Mouse (Mus musculus) liver, embryonic 14.5 days (tissue): Measurements from ENCODE around the gene Dlgap4. TPM values are rescaled to one million over a fixed set of nuclear protein-coding genes. Genes with fewer than 3 reads are reported as not detected.

Experiments used
- ATAC-seq: fragments of 200-750 bp; cut with Nextera tagmentation; 2 replicates; pipeline ENCODE4 v1.8.0; 2017; ENCODE audit warnings: moderate number of reproducible peaks, mild to moderate bottlenecking, moderate library complexity; ENCODE audit not compliant: insufficient read depth
- DNase-seq, 3 experiments: peaks; one replicate each; pipeline ENCODE4 v3.0.0-alpha.2; 2012 to 2013; ENCODE audit warnings: low read depth in 3 of 3, low spot score in 3 of 3
- H3K27ac ChIP-seq: fragments of 300-500 bp; sonication (generic); 2 replicates; pipeline ENCODE4 v1.5.1; 2014; ENCODE audit warnings: moderate library complexity, mild to moderate bottlenecking, control low read depth, inconsistent platforms
- H3K27me3 ChIP-seq: fragments of 300-500 bp; sonication (generic); 2 replicates; pipeline ENCODE4 v1.6.1; 2014; ENCODE audit warnings: mild to moderate bottlenecking, low read length, moderate library complexity; ENCODE audit not compliant: control insufficient read depth, insufficient read depth
- H3K36me3 ChIP-seq: fragments of 300-500 bp; sonication (generic); replicated peaks from 2 replicates; pipeline ENCODE4 v1.6.1; 2014; ENCODE audit warnings: low read depth; ENCODE audit not compliant: control insufficient read depth, insufficient read depth
- H3K4me1 ChIP-seq, 2 experiments: fragments of 200-500 bp in 1 of 2; fragments of 300-500 bp in 1 of 2; sonication (generic) in 1 of 2; replicated peaks; 2 replicates each; pipeline ENCODE4 v1.6.1; 2012 to 2014; ENCODE audit warnings: antibody characterized with exemption in 1 of 2, inconsistent platforms in 1 of 2, low read length in 1 of 2; ENCODE audit not compliant: control insufficient read depth in 2 of 2, insufficient read depth in 2 of 2
- H3K4me2 ChIP-seq: fragments of 300-500 bp; sonication (generic); 2 replicates; pipeline ENCODE4 v1.6.1; 2014; ENCODE audit warnings: low read depth, mild to moderate bottlenecking, control low read depth, moderate library complexity
- H3K4me3 ChIP-seq, 2 experiments: fragments of 200-500 bp in 1 of 2; fragments of 300-500 bp in 1 of 2; sonication (generic) in 1 of 2; 2 replicates each; pipeline ENCODE4 v1.5.1; 2012 to 2014; ENCODE audit warnings: low read depth in 2 of 2, low read length in 2 of 2, mild to moderate bottlenecking in 2 of 2, control low read depth in 1 of 2, inconsistent platforms in 1 of 2, moderate library complexity in 1 of 2; ENCODE audit not compliant: insufficient read depth in 1 of 2
- H3K9ac ChIP-seq: fragments of 300-500 bp; sonication (generic); replicated peaks from 2 replicates; pipeline ENCODE4 v1.6.1; 2014; ENCODE audit warnings: mild to moderate bottlenecking, control low read depth, moderate library complexity
- H3K9me3 ChIP-seq: fragments of 300-500 bp; sonication (generic); 2 replicates; pipeline ENCODE4 v1.6.1; 2016; ENCODE audit warnings: low read length, mixed read lengths; ENCODE audit not compliant: control insufficient read depth
- CTCF ChIP-seq: IDR thresholded peaks from 2 replicates; pipeline ENCODE4 v1.5.1; 2016; ENCODE audit warnings: antibody characterized with exemption, low read depth, control low read depth
- EP300 ChIP-seq: IDR thresholded peaks from 2 replicates; pipeline ENCODE4 v1.6.1; 2016; ENCODE audit warnings: antibody characterized with exemption, low read depth
- WGBS: fragments of 180-500 bp; shearing (Covaris S2); extraction: QIAGEN DNeasy Blood & Tissue Kit; methylation state at CpG from one replicate; pipeline ENCODE4 v1.1.7; 2014; ENCODE audit not compliant: insufficient replicate concordance; 5-methylcytosine and 5-hydroxymethylcytosine counted together
- polyA plus RNA-seq, 2 experiments: library from polyadenylated mRNA; depleted of rRNA in 1 of 2; stranded (reverse) in 1 of 2; unstranded in 1 of 2; fragments of >200 nt; fragmentation: Nextera tagmentation in 1 of 2; extraction: Ambion mirVana in 1 of 2; gene quantifications; 2 replicates each; pipeline versions ENCODE4 v1.2.1 to v1.2.3; 2012 to 2014

Gene Dlgap4
- polyA plus RNA-seq, 2 experiments: 6.6 to 9.7 TPM

DNA sequence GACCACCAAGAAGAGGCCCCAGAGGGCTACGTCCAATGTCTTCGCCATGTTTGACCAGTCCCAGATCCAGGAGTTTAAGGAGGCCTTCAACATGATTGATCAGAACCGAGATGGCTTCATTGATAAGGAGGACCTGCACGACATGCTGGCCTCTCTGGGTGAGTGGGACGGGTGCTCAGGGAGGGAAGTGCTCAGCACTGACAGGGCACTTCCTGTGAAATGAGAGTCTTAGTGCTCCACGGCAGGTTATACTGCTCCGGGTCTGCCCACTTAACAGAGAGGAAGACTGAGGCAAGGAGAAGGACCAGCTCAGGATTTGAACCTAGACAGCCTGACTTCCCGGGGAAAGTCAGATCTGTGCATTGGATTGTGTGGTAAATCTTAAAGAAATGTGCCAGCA lies 165.1 kb downstream of the Dlgap4 start:
- Histone ChIP-seq H3K4me2 (no peak overlapping the region), H3K27me3 (peaks cover 3% of the 10 kb centered on the region; the same call in 1 of the 2 replicates), H3K36me3 (no peaks in the 10 kb centered on the region), H3K9ac (no peak overlapping the region), H3K9me3 (no peaks in the 10 kb centered on the region), H3K4me3 (no peak overlapping the region), H3K27ac (no peak overlapping the region), H3K4me1 (peaks cover 31 to 42% of the 10 kb centered on the region in 2 experiments)
- WGBS: 58% methylated on average over 8 of the region's 8 CpGs
- ATAC-seq (no peak), DNase-seq (no peak)
- TF ChIP-seq CTCF (no peak), EP300 (no peak)

DNA sequence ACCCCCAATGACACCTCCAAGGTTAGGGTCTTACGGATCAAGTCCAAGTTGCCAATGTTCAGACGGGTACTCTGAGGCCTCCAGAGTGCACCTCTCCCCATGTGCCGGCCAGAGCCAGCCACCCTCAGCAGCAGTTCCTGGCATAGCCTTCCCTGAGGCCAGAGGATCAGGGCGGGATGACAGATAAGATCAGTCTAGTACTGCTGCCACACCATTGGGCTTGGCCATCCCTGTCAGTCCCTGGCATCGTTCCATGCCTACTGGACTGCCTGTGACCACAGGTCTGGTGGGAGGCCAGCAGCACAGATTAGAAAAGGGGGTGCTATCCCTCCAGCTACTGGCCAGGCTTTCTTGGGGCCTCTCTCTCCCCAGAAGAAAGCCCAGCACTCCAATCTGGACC lies 165.5 kb downstream of the Dlgap4 start:
- H3K27me3 ChIP-seq: peaks cover 3% of the 10 kb centered on the region; the same call in 1 of the 2 replicates
- TF ChIP-seq CTCF (no peak), EP300 (no peak)
- DNase-seq: no peak
- H3K27ac ChIP-seq: no peak overlapping the region
- no peak overlapping the region for H3K4me3 ChIP-seq
- H3K9ac ChIP-seq: no peak overlapping the region
- WGBS: 64% methylated on average over 5 of the region's 5 CpGs
- no peaks in the 10 kb centered on the region for H3K36me3 ChIP-seq
- H3K4me1 ChIP-seq: peaks cover 36 to 47% of the 10 kb centered on the region in 2 experiments
- no peak for ATAC-seq
- H3K4me2 ChIP-seq: no peak overlapping the region
- no peaks in the 10 kb centered on the region for H3K9me3 ChIP-seq

DNA sequence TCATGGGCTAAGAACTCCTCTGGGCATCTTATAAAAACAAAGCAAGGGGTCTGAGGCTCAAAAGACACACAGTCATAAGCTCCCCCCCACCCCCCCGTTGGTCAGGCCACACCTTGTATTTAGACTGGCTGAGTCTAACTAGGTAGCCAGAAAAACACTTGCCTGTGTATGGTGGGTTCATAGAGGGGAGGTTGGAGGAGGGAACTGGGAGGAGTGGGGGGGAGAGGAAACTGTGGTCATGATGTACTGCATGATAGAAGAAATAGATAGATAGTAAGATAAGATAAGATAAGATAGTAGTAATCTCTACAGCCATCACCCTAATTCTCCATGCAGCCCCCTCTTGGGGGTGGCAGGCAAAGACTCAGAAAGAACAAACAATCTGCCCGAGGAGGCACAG lies 166.0 kb downstream of the Dlgap4 start:
- TF ChIP-seq EP300 (no peak), CTCF (no peak)
- DNase-seq (no peak), ATAC-seq (no peak)
- no peaks in the 10 kb centered on the region for H3K36me3 ChIP-seq
- no peak overlapping the region for H3K4me2 ChIP-seq
- WGBS: 39% methylated on average over 2 of the region's 2 CpGs
- H3K4me1 ChIP-seq: peaks cover 36 to 52% of the 10 kb centered on the region in 2 experiments
- no peaks in the 10 kb centered on the region for H3K9me3 ChIP-seq
- H3K9ac ChIP-seq: no peak overlapping the region
- peaks cover 3% of the 10 kb centered on the region; the same call in 1 of the 2 replicates for H3K27me3 ChIP-seq
- no peak overlapping the region for H3K4me3 ChIP-seq
- no peak overlapping the region for H3K27ac ChIP-seq

DNA sequence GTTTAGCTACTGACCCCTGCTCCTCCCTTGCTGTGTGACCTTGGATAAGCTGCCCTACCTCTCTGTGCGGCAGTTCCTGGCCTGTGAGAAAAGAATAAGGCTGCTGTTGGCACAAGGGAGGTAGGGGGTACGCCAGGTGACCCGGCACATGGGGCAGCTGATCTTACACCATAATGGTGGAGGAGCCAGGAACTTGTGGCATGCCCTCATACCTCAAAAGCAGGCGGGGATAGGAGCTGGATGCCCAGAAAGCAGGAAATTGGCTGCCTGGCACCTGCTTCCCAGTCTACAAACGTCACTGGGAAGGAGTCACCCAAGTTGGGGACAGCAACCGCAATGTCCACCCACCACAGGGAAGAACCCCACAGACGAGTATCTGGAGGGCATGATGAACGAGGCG lies 166.6 kb downstream of the Dlgap4 start:
- Histone ChIP-seq H3K4me2 (no peak overlapping the region), H3K4me1 (peaks cover 36 to 57% of the 10 kb centered on the region in 2 experiments), H3K27me3 (peaks cover 1% of the 10 kb centered on the region; the same call in 1 of the 2 replicates), H3K36me3 (no peaks in the 10 kb centered on the region), H3K9me3 (no peaks in the 10 kb centered on the region), H3K27ac (no peak overlapping the region), H3K4me3 (no peak overlapping the region), H3K9ac (no peak overlapping the region)
- TF ChIP-seq EP300: no peak
- no peak for TF ChIP-seq CTCF
- DNase-seq: no peak
- ATAC-seq: no peak
- WGBS: 68% methylated on average over 9 of the region's 9 CpGs

DNA sequence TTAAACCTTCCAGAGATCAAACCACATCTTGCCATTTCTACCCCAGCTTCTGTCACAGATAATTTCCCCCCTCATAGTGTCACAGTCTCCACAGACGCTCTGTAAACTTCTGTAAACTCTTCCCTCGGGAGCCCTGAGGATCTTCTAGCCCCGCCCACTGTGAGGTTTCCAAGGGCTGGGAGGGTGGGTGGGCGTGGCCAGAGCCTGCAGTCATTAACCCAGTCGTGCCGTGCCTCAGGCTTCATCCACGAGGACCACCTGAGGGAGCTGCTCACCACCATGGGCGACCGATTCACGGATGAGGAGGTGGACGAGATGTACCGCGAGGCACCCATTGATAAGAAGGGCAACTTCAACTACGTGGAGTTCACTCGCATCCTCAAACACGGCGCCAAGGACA lies 167.2 kb downstream of the Dlgap4 start:
- 11% methylated on average over 17 of the region's 17 CpGs for WGBS
- H3K36me3 ChIP-seq: no peaks in the 10 kb centered on the region
- H3K4me1 ChIP-seq: peaks cover 36 to 54% of the 10 kb centered on the region in 2 experiments
- 0 out of 2 replicates have a peak, but pooled peaks have one; percentile 20 for TF ChIP-seq CTCF
- TF ChIP-seq EP300: no peak
- no peaks in the 10 kb centered on the region for H3K9me3 ChIP-seq
- H3K4me2 ChIP-seq: peak overlapping the region; percentile 50
- ATAC-seq: peak; percentile 14; the same call in 1 of the 2 replicates
- H3K9ac ChIP-seq: no peak overlapping the region
- H3K4me3 ChIP-seq: no peak overlapping the region
- DNase-seq: peak; percentile 43 to 53 (median 48)
- no peaks in the 10 kb centered on the region; the same call in 1 of the 2 replicates for H3K27me3 ChIP-seq
- H3K27ac ChIP-seq: no peak overlapping the region
